Mouse (Mus musculus) intestine, postnatal 0 days (tissue): ENCODE data around the gene Esrra. TPM values are rescaled to one million over a fixed set of nuclear protein-coding genes. Genes with fewer than 3 reads are reported as not detected.

ENCODE experiments used
- ATAC-seq: fragments of 200-750 bp; cut with Nextera tagmentation; 2 replicates; pipeline ENCODE4 v1.8.0; 2017; ENCODE audit warnings: mild to moderate bottlenecking, moderate TSS enrichment, moderate library complexity
- H3K27ac ChIP-seq: fragments of 300-500 bp; sonication (generic); 2 replicates; pipeline ENCODE4 v1.5.1; 2014; ENCODE audit warnings: mild to moderate bottlenecking, low read depth, low read length, moderate library complexity
- H3K27me3 ChIP-seq: fragments of 300-500 bp; sonication (generic); replicated peaks from 2 replicates; pipeline ENCODE4 v1.6.1; 2014; ENCODE audit warnings: low read length, mixed read lengths; ENCODE audit not compliant: control insufficient read depth, insufficient read depth
- H3K36me3 ChIP-seq: fragments of 300-500 bp; sonication (generic); 2 replicates; pipeline ENCODE4 v1.6.1; 2014; ENCODE audit warnings: mild to moderate bottlenecking, moderate library complexity; ENCODE audit not compliant: control insufficient read depth, insufficient read depth
- H3K4me1 ChIP-seq: fragments of 300-500 bp; sonication (generic); replicated peaks from 2 replicates; pipeline ENCODE4 v1.6.1; 2014; ENCODE audit warnings: antibody characterized with exemption, low read length, mixed read lengths; ENCODE audit not compliant: control insufficient read depth, insufficient read depth
- H3K4me2 ChIP-seq: fragments of 300-500 bp; sonication (generic); replicated peaks from 2 replicates; pipeline ENCODE4 v1.6.1; 2014; ENCODE audit warnings: low read depth, mild to moderate bottlenecking, moderate library complexity
- H3K4me3 ChIP-seq: fragments of 300-500 bp; sonication (generic); 2 replicates; pipeline ENCODE4 v1.5.1; 2014; ENCODE audit warnings: low read depth, low read length
- H3K9ac ChIP-seq: fragments of 300-500 bp; sonication (generic); 2 replicates; pipeline ENCODE4 v1.6.1; 2014; ENCODE audit warnings: mild to moderate bottlenecking, low read depth, low read length
- H3K9me3 ChIP-seq: fragments of 300-500 bp; sonication (generic); 2 replicates; pipeline ENCODE4 v1.6.1; 2016; ENCODE audit warnings: mixed run types; ENCODE audit not compliant: control insufficient read depth
- CTCF ChIP-seq: sonication (generic); IDR thresholded peaks from 2 replicates; pipeline ENCODE4 v1.5.1; 2016; ENCODE audit warnings: low read depth, mild to moderate bottlenecking, control low read depth, antibody characterized with exemption, moderate library complexity
- WGBS: fragments of 180-500 bp; shearing (Covaris S2); extraction: QIAGEN DNeasy Blood & Tissue Kit; methylation state at CpG from one replicate; pipeline ENCODE4 v1.1.7; 2014; 5-methylcytosine and 5-hydroxymethylcytosine counted together
- polyA plus RNA-seq: library from polyadenylated mRNA; unstranded; fragments of >200 nt; fragmentation: Nextera tagmentation; extraction: Ambion mirVana; gene quantifications from 2 replicates; pipeline ENCODE4 v1.2.1, GENCODE M21; 2015

Esrra gene
- polyA plus RNA-seq, 1 experiment from 2014 or later = 63.6 TPM

DNA sequence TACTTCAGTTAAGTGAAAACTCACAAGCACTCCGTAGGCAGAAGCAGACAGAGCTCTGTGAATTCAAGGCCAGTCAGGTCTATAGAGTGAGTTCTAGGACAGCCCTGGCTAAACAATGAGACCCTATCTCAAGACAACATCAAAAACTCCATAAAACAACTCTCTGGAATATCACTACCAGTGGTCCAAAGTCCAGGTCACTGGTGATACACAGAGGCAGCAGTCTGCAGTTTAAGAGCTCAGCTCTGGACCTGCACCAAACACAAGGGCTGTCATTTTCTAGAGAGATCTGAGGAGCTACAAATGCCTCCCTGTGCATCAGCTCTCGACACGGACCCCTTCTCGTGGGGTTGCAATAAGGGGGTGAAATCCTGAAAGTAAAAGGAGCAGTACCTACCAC lies 3.3 kb downstream of the Esrra start:
- Histone ChIP-seq H3K4me3 (no peak overlapping the region), H3K9me3 (no peaks in the 10 kb centered on the region), H3K36me3 (peaks cover 22% of the 10 kb centered on the region), H3K27ac (peak overlapping the region; percentile 99), H3K4me1 (no peaks in the 10 kb centered on the region; the same call in 1 of the 2 replicates), H3K4me2 (peak overlapping the region; percentile 87), H3K27me3 (no peaks in the 10 kb centered on the region), H3K9ac (no peak overlapping the region)
- TF ChIP-seq CTCF = no peak
- no peak for ATAC-seq
- WGBS = 50% methylated on average over 4 of the region's 4 CpGs

DNA sequence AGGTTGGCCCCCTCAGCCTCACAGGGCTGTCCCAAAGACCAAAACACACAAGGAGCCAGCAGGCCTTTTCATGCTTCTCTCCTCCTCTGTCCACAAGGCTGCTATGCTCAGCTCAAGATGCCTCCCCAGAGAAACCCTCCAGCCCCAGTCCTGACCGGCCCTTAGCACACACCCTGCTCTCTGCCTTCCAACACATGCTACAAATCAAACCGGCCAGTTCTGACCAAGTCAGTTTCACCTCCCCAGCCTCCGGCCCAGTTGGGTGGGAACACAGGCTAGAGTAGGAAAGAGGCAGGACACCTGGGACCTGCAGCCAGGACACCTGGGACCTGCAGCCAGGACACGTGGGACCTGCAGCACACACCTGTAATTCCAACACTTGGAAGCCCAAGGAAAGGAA lies 5.1 kb downstream of the Esrra start:
- no peaks in the 10 kb centered on the region; the same call in 1 of the 2 replicates for H3K4me1 ChIP-seq
- WGBS = 60% methylated on average over 4 of the region's 4 CpGs
- H3K4me3 ChIP-seq = no peak overlapping the region
- no peaks in the 10 kb centered on the region for H3K27me3 ChIP-seq
- no peak overlapping the region for H3K9ac ChIP-seq
- no peaks in the 10 kb centered on the region for H3K9me3 ChIP-seq
- no peak overlapping the region for H3K4me2 ChIP-seq
- ATAC-seq = no peak
- no peak for TF ChIP-seq CTCF
- H3K36me3 ChIP-seq = peaks cover 41% of the 10 kb centered on the region
- no peak overlapping the region for H3K27ac ChIP-seq

DNA sequence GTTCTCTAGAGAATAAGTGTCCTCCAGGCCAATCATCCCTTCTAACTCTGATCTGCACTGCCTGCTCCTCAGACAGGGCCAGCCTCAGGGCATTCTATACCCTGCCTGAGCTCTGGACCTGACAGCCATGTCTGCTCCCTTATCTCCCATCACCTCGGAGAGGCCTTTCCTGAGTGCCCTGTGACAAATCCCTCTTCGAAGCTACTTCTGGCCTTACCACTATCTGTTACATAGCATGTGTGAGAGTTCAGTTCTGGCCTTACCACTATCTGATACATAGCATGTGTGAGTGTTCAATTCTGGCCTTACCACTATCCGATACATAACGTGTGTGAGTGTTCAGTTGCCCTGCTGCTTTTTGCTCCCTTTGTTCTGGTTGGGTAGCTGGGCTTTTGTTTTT lies 6.3 kb downstream of the Esrra start:
- no peak overlapping the region for H3K4me3 ChIP-seq
- WGBS = 71% methylated on average over 4 of the region's 4 CpGs
- H3K27me3 ChIP-seq = no peaks in the 10 kb centered on the region
- H3K36me3 ChIP-seq = peaks cover 47% of the 10 kb centered on the region
- no peaks in the 10 kb centered on the region for H3K9me3 ChIP-seq
- H3K4me2 ChIP-seq = no peak overlapping the region
- no peaks in the 10 kb centered on the region; the same call in 1 of the 2 replicates for H3K4me1 ChIP-seq
- no peak for TF ChIP-seq CTCF
- no peak overlapping the region for H3K9ac ChIP-seq
- no peak overlapping the region for H3K27ac ChIP-seq
- no peak for ATAC-seq

DNA sequence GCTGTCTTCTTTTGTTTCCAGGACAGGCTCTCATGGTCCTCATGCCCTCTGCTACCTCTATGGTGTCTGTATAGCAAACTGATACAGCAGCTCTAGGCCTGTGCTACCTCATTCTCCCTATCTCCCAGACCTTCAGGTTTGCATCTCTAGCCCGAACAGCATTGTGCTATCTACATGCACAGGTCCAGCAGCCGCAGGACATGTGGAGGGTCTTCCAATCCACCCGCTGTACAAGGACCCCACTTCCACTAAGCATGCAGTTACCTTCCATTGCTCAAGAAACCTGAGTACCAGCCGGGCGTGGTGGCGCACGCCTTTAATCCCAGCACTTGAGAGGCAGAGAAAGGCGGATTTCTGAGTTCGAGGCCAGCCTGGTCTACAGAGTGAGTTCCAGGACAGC lies 7.1 kb downstream of the Esrra start:
- no peaks in the 10 kb centered on the region for H3K9me3 ChIP-seq
- no peak for ATAC-seq
- no peak overlapping the region for H3K27ac ChIP-seq
- no peak overlapping the region for H3K9ac ChIP-seq
- no peaks in the 10 kb centered on the region for H3K27me3 ChIP-seq
- H3K36me3 ChIP-seq = peaks cover 47% of the 10 kb centered on the region
- no peak overlapping the region for H3K4me2 ChIP-seq
- no peak overlapping the region for H3K4me3 ChIP-seq
- no peaks in the 10 kb centered on the region; the same call in 1 of the 2 replicates for H3K4me1 ChIP-seq
- TF ChIP-seq CTCF = no peak
- WGBS = 94% methylated on average over 9 of the region's 9 CpGs

DNA sequence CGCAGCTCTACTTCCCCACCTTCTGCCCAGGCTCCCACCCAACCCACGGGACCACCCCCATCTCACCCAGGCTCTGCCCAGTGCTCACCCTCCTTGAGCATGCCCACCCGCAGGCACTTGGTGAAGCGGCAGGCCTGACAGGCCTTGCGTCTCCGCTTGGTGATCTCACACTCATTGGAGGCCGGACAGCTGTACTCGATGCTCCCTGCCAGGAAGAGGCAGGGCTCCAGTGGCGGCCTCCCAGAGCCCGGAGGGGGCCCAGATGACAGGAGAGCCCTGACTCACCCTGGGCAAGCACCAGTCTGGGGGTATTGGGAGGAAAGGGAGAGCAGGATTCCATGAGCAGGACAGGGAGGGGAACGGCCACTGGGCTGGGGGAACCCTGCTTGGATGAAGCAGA lies 7.6 kb downstream of the Esrra start:
- WGBS = 77% methylated on average over 11 of the region's 11 CpGs

DNA sequence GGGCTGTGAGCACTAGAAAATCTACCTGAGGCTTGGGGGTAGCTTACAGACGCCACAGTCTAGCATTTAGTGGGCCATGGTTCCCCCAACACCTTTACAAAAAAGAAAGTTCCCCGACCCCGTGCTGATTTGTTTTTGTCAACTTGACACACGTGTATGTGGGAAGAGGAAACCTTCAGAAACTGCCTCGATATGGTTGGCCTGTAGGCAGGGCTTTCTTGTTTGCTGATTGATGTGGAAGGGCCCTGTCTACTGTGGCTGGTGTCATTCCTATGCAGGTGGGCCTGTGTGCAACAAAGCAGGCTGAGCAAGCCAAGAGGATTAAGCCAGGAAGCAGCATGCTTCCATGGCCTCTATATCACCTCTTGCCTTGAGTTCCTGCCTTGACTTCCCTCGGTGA lies 8.6 kb downstream of the Esrra start:
- H3K27me3 ChIP-seq = no peaks in the 10 kb centered on the region
- no peak overlapping the region for H3K4me3 ChIP-seq
- no peak overlapping the region for H3K4me2 ChIP-seq
- H3K9ac ChIP-seq = no peak overlapping the region
- no peaks in the 10 kb centered on the region for H3K9me3 ChIP-seq
- TF ChIP-seq CTCF = no peak
- 77% methylated on average over 6 of the region's 6 CpGs for WGBS
- H3K4me1 ChIP-seq = peaks cover under 1% of the 10 kb centered on the region; the same call in 1 of the 2 replicates
- peaks cover 47% of the 10 kb centered on the region for H3K36me3 ChIP-seq
- no peak for ATAC-seq
- H3K27ac ChIP-seq = no peak overlapping the region

More for the DNA sequence above, 7.6 kb downstream of the Esrra start:
- H3K9me3 ChIP-seq = no peaks in the 10 kb centered on the region
- H3K27me3 ChIP-seq = no peaks in the 10 kb centered on the region
- H3K36me3 ChIP-seq = peaks cover 47% of the 10 kb centered on the region
- no peak overlapping the region; the same call in 1 of the 2 replicates for H3K27ac ChIP-seq
- ATAC-seq = no peak
- H3K4me1 ChIP-seq = no peaks in the 10 kb centered on the region; the same call in 1 of the 2 replicates
- no peak for TF ChIP-seq CTCF
- no peak overlapping the region for H3K9ac ChIP-seq
- H3K4me3 ChIP-seq = no peak overlapping the region
- H3K4me2 ChIP-seq = no peak overlapping the region
